Mouse (Mus musculus): Measurements from ENCODE around the gene Ranbp10. TPM values are rescaled to one million over a fixed set of nuclear protein-coding genes. Genes with fewer than 3 reads are reported as not detected.

The Ranbp10 gene
- polyA plus RNA-seq, 1 experiment = 44.3 TPM

DNA sequence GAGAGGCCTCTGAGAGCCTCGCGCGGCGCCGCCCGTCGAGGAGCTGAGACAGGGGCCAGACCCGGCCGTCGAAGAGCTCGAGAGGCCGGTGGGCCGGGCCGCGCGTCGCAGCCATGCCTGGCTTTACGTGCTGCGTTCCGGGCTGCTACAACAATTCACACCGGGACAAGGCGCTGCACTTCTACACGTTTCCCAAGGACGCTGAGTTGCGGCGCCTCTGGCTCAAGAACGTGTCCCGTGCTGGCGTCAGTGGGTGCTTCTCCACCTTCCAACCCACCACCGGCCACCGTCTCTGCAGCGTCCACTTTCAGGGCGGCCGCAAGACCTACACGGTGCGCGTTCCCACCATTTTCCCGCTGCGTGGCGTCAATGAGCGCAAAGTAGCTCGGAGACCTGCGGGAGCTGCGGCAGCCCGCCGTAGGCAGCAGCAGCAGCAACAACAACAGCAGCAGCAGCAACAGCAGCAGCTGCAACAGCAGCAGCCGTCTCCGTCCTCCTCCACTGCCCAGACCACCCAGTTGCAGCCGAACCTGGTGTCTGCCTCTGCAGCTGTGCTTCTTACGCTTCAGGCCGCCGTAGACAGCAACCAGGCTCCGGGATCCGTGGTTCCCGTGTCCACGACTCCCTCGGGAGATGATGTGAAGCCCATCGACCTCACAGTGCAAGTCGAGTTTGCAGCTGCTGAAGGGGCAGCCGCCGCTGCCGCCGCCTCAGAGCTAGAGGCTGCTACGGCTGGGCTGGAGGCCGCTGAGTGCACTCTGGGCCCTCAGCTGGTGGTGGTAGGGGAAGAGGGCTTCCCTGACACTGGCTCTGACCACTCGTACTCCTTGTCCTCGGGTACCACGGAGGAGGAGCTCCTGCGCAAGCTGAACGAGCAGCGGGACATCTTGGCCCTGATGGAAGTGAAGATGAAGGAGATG is 28.4 kb upstream of the Ranbp10 start:
- peak overlapping the region; percentile 48 for H3K27ac ChIP-seq (ENCODE audit: insufficient read depth, low read depth, low read length)
- H3K4me3 ChIP-seq (ENCODE audit: insufficient read depth, low read length) = peak overlapping the region; percentile 89
- TF ChIP-seq CTCF (IDR thresholded peaks at IDR 0.05; ENCODE audit: low read depth, low read length) = no peak
- no peak for TF ChIP-seq POLR2A (IDR thresholded peaks at IDR 0.05; ENCODE audit: borderline replicate concordance, low read depth, low read length)
- H3K4me1 ChIP-seq (ENCODE audit: control insufficient read depth, insufficient read depth, low read length) = peaks cover 34% of the 10 kb centered on the region

DNA sequence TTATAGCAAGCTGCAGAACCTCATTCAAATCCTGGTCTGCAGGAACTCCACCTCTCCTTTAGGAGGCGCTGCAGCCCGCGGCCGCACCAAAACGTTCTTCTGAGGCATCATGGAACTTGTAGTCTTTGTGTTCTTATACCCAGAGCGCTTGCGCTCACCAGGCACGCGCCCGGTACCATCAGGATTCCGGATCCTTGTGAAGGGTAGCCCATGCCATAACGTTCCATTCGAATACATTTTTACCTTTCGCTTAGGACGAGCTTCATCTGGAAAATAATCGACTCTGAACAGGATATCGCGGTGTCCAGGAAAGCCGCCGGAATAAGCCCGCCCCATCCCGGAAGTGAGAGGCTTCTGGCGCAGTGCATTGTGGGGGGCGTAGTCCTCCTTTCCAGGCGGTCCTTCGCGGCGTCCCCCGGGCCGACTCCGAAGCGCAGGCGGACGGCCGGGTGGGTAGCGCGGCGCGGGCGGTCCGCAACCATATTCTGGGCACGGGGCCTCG is 27.6 kb upstream of the Ranbp10 start, which contains the start of gene Thap11:
Thap11 (plus strand) TSS at position 418 of the 502 bp plus-strand sequence.
- Histone ChIP-seq H3K27ac (ENCODE audit: insufficient read depth, low read depth, low read length) (peak within 1 kb of the TSS; percentile 74), H3K4me3 (ENCODE audit: insufficient read depth, low read length) (peak within 1 kb of the TSS; percentile 89), H3K4me1 (ENCODE audit: control insufficient read depth, insufficient read depth, low read length) (peaks cover 33% of the 10 kb centered on the region)
- peak; percentile 51; the same call in 1 of the 2 replicates for TF ChIP-seq CTCF (IDR thresholded peaks at IDR 0.05; ENCODE audit: low read depth, low read length)
- no peak for TF ChIP-seq POLR2A (IDR thresholded peaks at IDR 0.05; ENCODE audit: borderline replicate concordance, low read depth, low read length)

DNA sequence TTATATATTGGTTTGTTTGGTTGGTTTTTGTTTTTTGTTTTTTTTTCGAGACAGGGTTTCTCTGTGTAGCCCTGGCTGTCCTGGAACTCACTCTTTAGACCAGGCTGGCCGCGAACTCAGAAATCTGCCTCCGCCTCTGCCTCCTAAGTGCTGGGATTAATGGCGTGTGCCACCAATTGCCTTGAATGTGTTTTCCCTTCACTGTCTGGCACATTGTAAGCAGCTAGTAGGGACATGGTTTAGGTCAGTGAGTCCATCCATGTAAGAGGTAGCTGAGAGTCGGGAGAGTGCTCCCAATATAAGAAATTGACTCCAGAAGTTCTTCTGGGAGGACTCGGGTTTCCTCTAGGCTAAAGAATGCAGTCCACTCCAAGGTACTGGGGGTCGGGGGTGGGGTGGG is 27.2 kb upstream of the Ranbp10 start:
- peaks cover 28% of the 10 kb centered on the region for H3K4me1 ChIP-seq (ENCODE audit: control insufficient read depth, insufficient read depth, low read length)
- no peak for TF ChIP-seq CTCF (IDR thresholded peaks at IDR 0.05; ENCODE audit: low read depth, low read length)
- H3K4me3 ChIP-seq (ENCODE audit: insufficient read depth, low read length) = no peak overlapping the region

GRCm38 (mm10) chr8:105853178-105853577 is 26.0 kb upstream of the Ranbp10 start, which contains the start of gene Cenpt:
Gene Cenpt, minus strand, starts transcription at chr8:105853278.
- peaks cover 20% of the 10 kb centered on the region for H3K4me1 ChIP-seq (ENCODE audit: control insufficient read depth, insufficient read depth, low read length)
- TF ChIP-seq POLR2A (IDR thresholded peaks at IDR 0.05; ENCODE audit: borderline replicate concordance, low read depth, low read length) = no peak
- no peak within 1 kb of the TSS for H3K27ac ChIP-seq (ENCODE audit: insufficient read depth, low read depth, low read length)
- H3K4me3 ChIP-seq (ENCODE audit: insufficient read depth, low read length) = no peak within 1 kb of the TSS

More for the DNA sequence above, 27.2 kb upstream of the Ranbp10 start:
- no peak overlapping the region for H3K27ac ChIP-seq (ENCODE audit: insufficient read depth, low read depth, low read length)

DNA sequence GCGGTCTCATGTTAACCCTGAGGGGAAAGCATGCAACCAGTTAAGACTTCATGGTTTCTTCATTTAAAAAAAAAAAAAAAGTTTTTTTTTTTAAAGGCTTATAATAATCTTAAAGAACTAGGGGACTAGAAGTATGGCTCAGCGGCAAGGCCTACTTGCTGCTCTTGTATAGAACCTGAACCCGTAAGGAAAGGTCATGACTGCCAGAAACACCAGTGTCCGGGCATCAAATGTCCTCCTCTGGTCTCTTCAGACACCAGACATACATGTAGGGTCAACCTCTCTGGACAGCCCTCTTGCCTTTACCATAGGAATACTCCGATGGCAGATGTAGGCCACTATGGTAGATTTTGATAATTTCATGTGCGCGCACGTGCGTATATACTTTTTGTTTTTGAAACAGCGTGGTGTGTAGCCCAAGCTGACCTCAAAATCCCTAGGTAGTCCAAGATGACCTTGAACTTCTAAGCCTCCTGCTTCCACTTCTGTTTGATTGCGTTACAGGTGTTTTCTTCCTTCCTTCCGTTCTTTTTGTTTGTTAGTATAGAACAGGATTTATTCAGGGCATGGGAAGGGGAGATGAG is 25.1 kb upstream of the Ranbp10 start:
- no peak overlapping the region for H3K4me3 ChIP-seq (ENCODE audit: insufficient read depth, low read length)

GRCm38 (mm10) chr8:105851651-105852143 is 24.5 kb upstream of the Ranbp10 start:
- peak overlapping the region; percentile 99 for H3K4me3 ChIP-seq (ENCODE audit: insufficient read depth, low read length)
- H3K4me1 ChIP-seq (ENCODE audit: control insufficient read depth, insufficient read depth, low read length) = peaks cover 10% of the 10 kb centered on the region
- TF ChIP-seq POLR2A (IDR thresholded peaks at IDR 0.05; ENCODE audit: borderline replicate concordance, low read depth, low read length) (peak; percentile 80; the same call in 1 of the 2 replicates), CTCF (IDR thresholded peaks at IDR 0.05; ENCODE audit: low read depth, low read length) (no peak)
- H3K27ac ChIP-seq (ENCODE audit: insufficient read depth, low read depth, low read length) = peak overlapping the region; percentile 41

More for the DNA sequence above, 25.1 kb upstream of the Ranbp10 start:
- peaks cover 13% of the 10 kb centered on the region for H3K4me1 ChIP-seq (ENCODE audit: control insufficient read depth, insufficient read depth, low read length)
- TF ChIP-seq POLR2A (IDR thresholded peaks at IDR 0.05; ENCODE audit: borderline replicate concordance, low read depth, low read length) = no peak
- TF ChIP-seq CTCF (IDR thresholded peaks at IDR 0.05; ENCODE audit: low read depth, low read length) = no peak
- no peak overlapping the region for H3K27ac ChIP-seq (ENCODE audit: insufficient read depth, low read depth, low read length)

DNA sequence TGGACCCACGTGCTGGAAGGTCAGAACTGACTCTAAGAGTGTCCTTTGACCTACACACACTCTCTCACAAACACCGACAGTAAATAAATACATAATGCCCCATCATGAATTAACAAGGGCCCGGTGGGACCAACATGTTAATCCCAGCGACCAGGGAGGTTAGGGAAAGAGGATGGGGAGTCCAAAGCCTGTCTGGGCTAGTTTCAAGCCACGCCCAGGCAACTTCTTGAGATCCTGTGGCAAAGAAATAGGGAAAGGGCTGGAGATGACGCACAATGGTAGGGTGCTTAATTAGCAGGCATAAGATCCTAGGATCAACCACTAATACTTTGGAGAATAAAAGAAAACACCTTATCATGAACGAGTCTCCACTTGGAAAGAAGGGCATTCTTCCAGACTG is 23.5 kb upstream of the Ranbp10 start:
- Histone ChIP-seq H3K4me1 (ENCODE audit: control insufficient read depth, insufficient read depth, low read length) (peaks cover 8% of the 10 kb centered on the region), H3K4me3 (ENCODE audit: insufficient read depth, low read length) (peak overlapping the region; percentile 14; the same call in 1 of the 2 replicates), H3K27ac (ENCODE audit: insufficient read depth, low read depth, low read length) (no peak overlapping the region)
- TF ChIP-seq CTCF (IDR thresholded peaks at IDR 0.05; ENCODE audit: low read depth, low read length) (no peak), POLR2A (IDR thresholded peaks at IDR 0.05; ENCODE audit: borderline replicate concordance, low read depth, low read length) (no peak)

DNA sequence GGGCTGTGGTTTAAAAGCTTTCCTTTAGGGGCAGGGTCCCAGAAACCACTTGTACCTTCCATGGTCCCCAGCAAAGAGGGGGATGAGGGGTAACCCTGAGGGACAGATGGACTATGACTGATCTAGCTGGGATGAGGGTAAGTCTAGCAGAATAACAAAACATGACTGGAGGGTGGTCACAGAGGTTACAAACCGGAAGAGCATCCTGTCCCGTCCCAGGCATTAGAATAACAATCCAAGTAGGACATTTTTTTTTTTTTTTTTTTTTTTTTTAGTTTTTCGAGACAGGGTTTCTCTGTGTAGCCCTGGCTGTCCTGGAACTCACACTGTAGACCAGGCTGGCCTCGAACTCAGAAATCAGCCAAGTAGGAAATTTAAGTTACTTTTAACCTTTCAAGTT is 22.9 kb upstream of the Ranbp10 start:
- Histone ChIP-seq H3K4me1 (ENCODE audit: control insufficient read depth, insufficient read depth, low read length) (peaks cover 8% of the 10 kb centered on the region), H3K4me3 (ENCODE audit: insufficient read depth, low read length) (no peak overlapping the region), H3K27ac (ENCODE audit: insufficient read depth, low read depth, low read length) (no peak overlapping the region)
- TF ChIP-seq POLR2A (IDR thresholded peaks at IDR 0.05; ENCODE audit: borderline replicate concordance, low read depth, low read length) (no peak), CTCF (IDR thresholded peaks at IDR 0.05; ENCODE audit: low read depth, low read length) (no peak)

DNA sequence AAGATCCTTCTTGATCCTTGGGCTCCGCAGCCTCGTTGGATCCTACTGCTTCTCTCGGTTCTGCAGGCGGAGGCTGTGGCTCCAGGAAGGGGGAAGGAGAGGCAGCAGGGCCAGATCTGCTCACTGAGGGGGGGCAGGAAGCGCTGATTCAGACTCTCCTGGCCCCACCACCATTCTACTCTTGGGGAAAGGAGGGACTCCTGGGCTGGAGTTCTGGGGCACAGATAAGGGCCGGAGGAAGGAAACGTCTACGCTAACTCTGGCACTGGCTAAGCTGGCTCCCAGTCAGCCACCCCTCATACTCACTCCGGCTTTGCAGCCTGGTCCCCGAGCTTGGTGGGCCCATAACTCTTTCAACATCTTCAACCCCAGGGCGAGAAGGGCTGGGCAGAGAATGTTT is 19.5 kb upstream of the Ranbp10 start:
- TF ChIP-seq POLR2A (IDR thresholded peaks at IDR 0.05; ENCODE audit: borderline replicate concordance, low read depth, low read length) (no peak), CTCF (IDR thresholded peaks at IDR 0.05; ENCODE audit: low read depth, low read length) (no peak)
- Histone ChIP-seq H3K4me1 (ENCODE audit: control insufficient read depth, insufficient read depth, low read length) (peaks cover 6% of the 10 kb centered on the region), H3K27ac (ENCODE audit: insufficient read depth, low read depth, low read length) (no peak overlapping the region), H3K4me3 (ENCODE audit: insufficient read depth, low read length) (no peak overlapping the region)

Data from bone marrow macrophage, adult 2 months (primary cell).